Mouse (Mus musculus): ENCODE measurements around the gene Rprd2.
"Not testable (repeated sequence)": the region's sequence is repeated elsewhere in the genome, so short reads cannot be mapped to it uniquely, and the experiment has no call there.

Rprd2 gene

GRCm38 (mm10) chr3:95818026-95818511 is 594 bp downstream of the Rprd2 start:
- DNase-seq (ENCODE audit: low spot score in 2 of 2), result peak in 1 of 2 experiments; percentile 28

- DNase-seq (ENCODE audit: low spot score in 2 of 2), result no peak
Observed at GRCm38 (mm10) chr3:95816681-95817080, 2.0 kb downstream of the Rprd2 start.

- no peak for DNase-seq (ENCODE audit: low spot score in 2 of 2)
Observed at GRCm38 (mm10) chr3:95808384-95808783, 10.3 kb downstream of the Rprd2 start.

- not testable (repeated sequence) for DNase-seq (ENCODE audit: low spot score in 2 of 2)
Observed at GRCm38 (mm10) chr3:95807630-95808029, 11.0 kb downstream of the Rprd2 start.

- DNase-seq (ENCODE audit: low spot score in 2 of 2), result no peak
Observed at GRCm38 (mm10) chr3:95806677-95807076, 12.0 kb downstream of the Rprd2 start.

GRCm38 (mm10) chr3:95803851-95804250 is 14.8 kb downstream of the Rprd2 start:
- DNase-seq (ENCODE audit: low spot score in 2 of 2), result no peak

- DNase-seq (ENCODE audit: low spot score in 2 of 2), result no peak
Observed at GRCm38 (mm10) chr3:95798756-95799155, 19.9 kb downstream of the Rprd2 start.

- no peak for DNase-seq (ENCODE audit: low spot score in 2 of 2)
Observed at GRCm38 (mm10) chr3:95794299-95794698, 24.4 kb downstream of the Rprd2 start.

- DNase-seq (ENCODE audit: low spot score in 2 of 2), result no peak
Observed at GRCm38 (mm10) chr3:95793662-95794061, 25.0 kb downstream of the Rprd2 start.

GRCm38 (mm10) chr3:95785501-95785900 is 33.2 kb downstream of the Rprd2 start:
- DNase-seq (ENCODE audit: low spot score in 2 of 2), result no peak

- no peak for DNase-seq (ENCODE audit: low spot score in 2 of 2)
Observed at GRCm38 (mm10) chr3:95771985-95772384, 46.7 kb downstream of the Rprd2 start.

GRCm38 (mm10) chr3:95765534-95765933 is 53.1 kb downstream of the Rprd2 start:
- DNase-seq (ENCODE audit: low spot score in 2 of 2), result no peak

GRCm38 (mm10) chr3:95763811-95764210 is 54.9 kb downstream of the Rprd2 start:
- DNase-seq (ENCODE audit: low spot score in 2 of 2), result no peak

GRCm38 (mm10) chr3:95762961-95763360 is 55.7 kb downstream of the Rprd2 start:
- DNase-seq (ENCODE audit: low spot score in 2 of 2), result no peak

GRCm38 (mm10) chr3:95761771-95762170 is 56.9 kb downstream of the Rprd2 start:
- no peak for DNase-seq (ENCODE audit: low spot score in 2 of 2)

- no peak for DNase-seq (ENCODE audit: low spot score in 2 of 2)
Observed at GRCm38 (mm10) chr3:95760656-95761055, 58.0 kb downstream of the Rprd2 start.

- no peak for DNase-seq (ENCODE audit: low spot score in 2 of 2)
Observed at GRCm38 (mm10) chr3:95760106-95760505, 58.6 kb downstream of the Rprd2 start, which contains the start of gene Tars2. TSS of gene Tars2 (minus strand) at chr3:95760206.

- DNase-seq (ENCODE audit: low spot score in 2 of 2), result no peak
Observed at GRCm38 (mm10) chr3:95758467-95759218, 60.0 kb downstream of the Rprd2 start.

GRCm38 (mm10) chr3:95756808-95757207 is 61.9 kb downstream of the Rprd2 start:
- no peak for DNase-seq (ENCODE audit: low spot score in 2 of 2)

GRCm38 (mm10) chr3:95754345-95755206 is 64.1 kb downstream of the Rprd2 start:
- DNase-seq (ENCODE audit: low spot score in 2 of 2), result peak; percentile 91 to 93

GRCm38 (mm10) chr3:95752935-95753334 is 65.7 kb downstream of the Rprd2 start:
- DNase-seq (ENCODE audit: low spot score in 2 of 2), result no peak

GRCm38 (mm10) chr3:95740406-95740805 is 78.3 kb downstream of the Rprd2 start:
- no peak for DNase-seq (ENCODE audit: low spot score in 2 of 2)
